Mouse (Mus musculus) stomach, embryonic 14.5 days (tissue): ENCODE data around the gene Cul5. TPM values are rescaled to one million over a fixed set of nuclear protein-coding genes. Genes with fewer than 3 reads are reported as not detected.
A peak's percentile ranks its signal among the peaks of the same experiment; 100 is the strongest.

Experiments used
- ATAC-seq: fragments of 200-750 bp; cut with Nextera tagmentation; 2 replicates; pipeline ENCODE4 v1.8.0; 2017; ENCODE audit warnings: low read depth, moderate TSS enrichment; ENCODE audit not compliant: insufficient number of reproducible peaks, insufficient read depth, low FRiP score
- H3K27ac ChIP-seq: fragments of 300-500 bp; sonication (generic); 2 replicates; pipeline ENCODE4 v1.5.1; 2014; ENCODE audit warnings: mild to moderate bottlenecking, low read length, moderate library complexity, mixed read lengths
- H3K27me3 ChIP-seq: fragments of 300-500 bp; sonication (generic); 2 replicates; pipeline ENCODE4 v1.6.1; 2014; ENCODE audit warnings: low read length, control low read depth, mixed read lengths; ENCODE audit not compliant: control insufficient read depth, insufficient read depth
- H3K36me3 ChIP-seq: fragments of 300-500 bp; sonication (generic); 2 replicates; pipeline ENCODE4 v1.6.1; 2014; ENCODE audit warnings: mild to moderate bottlenecking, control low read depth, low read length, moderate library complexity, mixed read lengths; ENCODE audit not compliant: control insufficient read depth, insufficient read depth
- H3K4me1 ChIP-seq: fragments of 300-500 bp; sonication (generic); 2 replicates; pipeline ENCODE4 v1.6.1; 2014; ENCODE audit warnings: low read length, control low read depth, mixed read lengths; ENCODE audit not compliant: control insufficient read depth, insufficient read depth
- H3K4me2 ChIP-seq: fragments of 300-500 bp; sonication (generic); replicated peaks from 2 replicates; pipeline ENCODE4 v1.6.1; 2014; ENCODE audit warnings: low read depth, low read length, control low read depth
- H3K4me3 ChIP-seq: fragments of 300-500 bp; sonication (generic); 2 replicates; pipeline ENCODE4 v1.5.1; 2014; ENCODE audit warnings: low read depth, low read length, control low read depth
- H3K9ac ChIP-seq: fragments of 300-500 bp; sonication (generic); replicated peaks from 2 replicates; pipeline ENCODE4 v1.6.1; 2014; ENCODE audit warnings: low read depth, mild to moderate bottlenecking, control low read depth, low read length, moderate library complexity, mixed read lengths
- H3K9me3 ChIP-seq: fragments of 300-500 bp; sonication (generic); 2 replicates; pipeline ENCODE4 v1.6.1; 2016; ENCODE audit warnings: low read depth, low read length, control low read depth; ENCODE audit not compliant: control insufficient read depth
- WGBS: fragments of 180-500 bp; shearing (Covaris S2); extraction: QIAGEN DNeasy Blood & Tissue Kit; methylation state at CpG from one replicate; pipeline ENCODE4 v1.1.7; 2014; 5-methylcytosine and 5-hydroxymethylcytosine counted together
- polyA plus RNA-seq: library from polyadenylated mRNA; unstranded; fragments of >200 nt; fragmentation: Nextera tagmentation; extraction: Ambion mirVana; gene quantifications from 2 replicates; pipeline ENCODE4 v1.2.1, GENCODE M21; 2014

Gene Cul5
- polyA plus RNA-seq, result 48.6 and 50.7 TPM in 2 replicates

DNA sequence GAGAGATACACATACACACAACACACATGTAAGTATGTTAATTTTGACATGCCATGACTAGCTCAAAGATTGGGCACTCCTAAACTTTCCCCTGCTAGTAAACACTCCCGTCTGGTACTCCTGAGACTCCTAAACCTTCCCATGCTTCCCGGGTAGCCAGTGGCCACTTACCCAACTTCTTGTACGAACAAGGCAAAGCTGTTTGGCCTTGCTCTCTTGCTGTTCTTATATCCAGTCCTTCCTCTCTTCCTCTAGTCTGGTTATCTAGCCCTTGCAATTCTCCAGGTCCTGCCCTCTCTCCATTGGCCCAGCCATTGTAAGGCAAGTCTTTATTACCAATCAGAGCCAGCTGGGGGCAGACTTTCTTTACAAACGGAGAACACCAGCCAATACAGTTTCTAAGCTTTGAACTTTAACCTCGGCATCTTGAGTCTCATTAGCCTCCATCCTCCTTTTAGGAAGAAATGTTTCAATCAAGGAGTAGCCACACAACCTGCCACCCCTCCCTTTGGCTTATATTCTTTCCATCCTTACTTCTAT is at the start of gene Cul5:
Gene Cul5 (minus strand): TSS at position 335 of the 540 bp plus-strand sequence.
- Histone ChIP-seq H3K9ac (no peak within 1 kb of the TSS), H3K4me3 (no peak within 1 kb of the TSS), H3K9me3 (no peaks in the 10 kb centered on the region), H3K27me3 (no peaks in the 10 kb centered on the region), H3K27ac (no peak within 1 kb of the TSS), H3K4me1 (peaks cover 11% of the 10 kb centered on the region; the same call in 1 of the 2 replicates), H3K36me3 (no peaks in the 10 kb centered on the region), H3K4me2 (no peak within 1 kb of the TSS)
- WGBS, result 54% methylated on average over 5 of the region's 5 CpGs
- no peak for ATAC-seq

DNA sequence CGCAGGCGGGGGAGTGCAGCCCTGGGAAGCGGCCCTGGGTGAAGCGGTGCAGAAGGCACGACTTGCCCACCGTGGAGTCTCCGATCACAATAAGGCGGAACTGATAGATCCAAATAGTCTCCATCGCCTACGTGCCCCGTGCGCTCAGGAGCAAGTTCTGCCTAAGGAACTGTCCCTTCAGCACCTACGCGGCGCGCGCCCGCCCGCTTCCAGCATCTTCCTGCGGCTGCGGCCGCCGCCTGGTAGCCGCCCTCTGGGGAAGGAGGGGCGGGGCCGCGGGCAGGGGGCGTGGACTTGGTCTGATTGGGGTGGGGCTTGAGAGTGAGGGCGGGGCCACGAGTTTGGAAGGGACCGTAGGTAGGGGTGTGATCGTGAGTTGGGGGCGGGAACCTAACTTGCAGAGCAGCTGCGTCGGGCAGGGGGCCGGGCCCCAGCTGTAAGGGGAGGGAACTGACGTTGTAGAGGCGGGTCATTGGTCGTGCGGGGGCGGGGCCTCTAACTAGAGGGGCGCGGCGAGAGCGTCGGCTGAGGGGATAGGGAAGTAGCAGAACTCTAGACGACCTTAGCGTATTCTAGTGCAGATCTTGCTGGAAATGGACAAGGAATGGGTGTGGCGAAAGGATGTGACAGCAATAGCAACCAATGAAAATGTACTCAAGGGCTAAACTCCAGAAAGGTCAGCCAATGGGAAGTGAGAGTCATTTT is 36.3 kb upstream of the Cul5 start, which contains the start of gene Rab39:
Gene Rab39 (minus strand): TSS at position 241 of the 705 bp plus-strand sequence.
- peak; percentile 96 for ATAC-seq
- peak within 1 kb of the TSS; percentile 41 for H3K4me3 ChIP-seq
- under 1% methylated on average over 49 of the region's 49 CpGs for WGBS
- 0 out of 2 replicates have a peak, but pooled peaks cover 5% of the 10 kb centered on the region for H3K4me1 ChIP-seq
- H3K27me3 ChIP-seq, result no peaks in the 10 kb centered on the region
- H3K36me3 ChIP-seq, result no peaks in the 10 kb centered on the region
- no peak within 1 kb of the TSS for H3K27ac ChIP-seq
- H3K9me3 ChIP-seq, result no peaks in the 10 kb centered on the region
- H3K4me2 ChIP-seq, result peak within 1 kb of the TSS; percentile 82
- H3K9ac ChIP-seq, result no peak within 1 kb of the TSS

DNA sequence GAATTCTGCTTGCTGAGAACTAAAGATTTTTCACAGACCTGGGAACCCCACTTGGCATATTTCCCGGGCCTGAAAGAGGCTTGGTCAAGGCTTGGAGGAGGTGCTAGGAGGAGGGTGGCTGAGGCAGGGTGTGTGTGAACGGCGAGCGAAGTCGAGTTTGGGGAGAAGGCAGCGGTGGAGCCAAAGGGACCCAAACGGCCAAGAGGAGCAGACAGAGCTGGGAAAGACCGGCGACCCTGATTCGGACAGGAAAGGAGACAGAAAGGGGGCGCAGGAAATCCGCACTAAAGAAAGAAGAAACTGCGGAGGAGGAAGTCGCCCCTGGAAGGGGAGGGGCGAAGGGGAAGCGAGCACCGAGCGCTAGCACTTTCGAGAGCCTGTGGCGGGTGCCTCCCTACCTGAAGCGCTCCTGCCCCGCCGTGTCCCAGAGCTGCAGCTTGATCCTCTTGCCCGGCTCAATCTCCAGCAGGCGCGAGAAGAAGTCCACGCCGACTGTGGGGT is 35.7 kb upstream of the Cul5 start:
- Histone ChIP-seq H3K4me1 (0 out of 2 replicates have a peak, but pooled peaks cover 5% of the 10 kb centered on the region), H3K9me3 (no peaks in the 10 kb centered on the region), H3K4me3 (peak overlapping the region; percentile 41), H3K27me3 (no peaks in the 10 kb centered on the region), H3K4me2 (peak overlapping the region; percentile 82), H3K27ac (no peak overlapping the region), H3K9ac (no peak overlapping the region), H3K36me3 (no peaks in the 10 kb centered on the region)
- under 1% methylated on average over 28 of the region's 28 CpGs for WGBS
- no peak for ATAC-seq

DNA sequence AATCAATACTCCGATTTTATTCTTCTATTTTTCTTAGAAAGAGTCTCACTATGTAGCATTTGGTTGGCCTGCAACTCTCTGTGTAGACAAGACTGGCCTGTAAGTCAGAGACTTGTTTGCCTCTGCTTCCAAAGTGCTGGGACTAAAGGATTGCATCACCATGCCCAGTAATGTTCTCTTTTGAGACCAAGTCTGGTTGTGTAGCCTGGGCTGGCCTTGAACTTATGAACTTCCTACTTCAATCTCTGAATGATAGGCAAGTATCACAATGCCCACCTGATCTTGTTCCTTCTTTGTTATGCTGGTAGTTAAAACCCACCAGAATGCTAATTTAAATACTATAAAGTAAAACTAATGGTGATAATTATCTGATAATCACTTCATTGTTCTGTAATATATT is 33.2 kb upstream of the Cul5 start:
- Histone ChIP-seq H3K4me3 (no peak overlapping the region), H3K27me3 (no peaks in the 10 kb centered on the region), H3K4me2 (no peak overlapping the region), H3K9ac (no peak overlapping the region), H3K36me3 (no peaks in the 10 kb centered on the region), H3K27ac (no peak overlapping the region), H3K9me3 (no peaks in the 10 kb centered on the region), H3K4me1 (0 out of 2 replicates have a peak, but pooled peaks cover 5% of the 10 kb centered on the region)
- 84% methylated on average over 1 of the region's 1 CpGs for WGBS
- no peak for ATAC-seq

DNA sequence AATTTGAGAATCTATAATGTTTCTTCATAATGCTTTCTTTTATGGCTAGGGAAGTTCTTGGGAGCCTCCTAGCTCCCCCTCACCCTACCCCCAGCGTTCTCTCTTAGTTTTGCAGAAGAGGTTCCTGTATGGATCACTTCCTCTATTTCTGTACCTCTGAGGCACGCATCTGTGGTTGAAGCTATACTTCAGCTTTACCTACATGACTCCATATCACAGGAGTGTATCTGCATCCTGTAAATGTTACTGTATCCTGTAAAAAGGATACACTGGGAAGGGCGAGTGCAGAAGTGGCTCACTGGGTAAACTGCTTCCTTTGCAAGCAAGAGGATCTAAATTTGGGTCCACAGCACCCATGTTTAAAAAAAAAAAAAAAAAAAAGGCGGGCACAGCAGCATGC is 30.7 kb upstream of the Cul5 start:
- H3K9ac ChIP-seq, result no peak overlapping the region

DNA sequence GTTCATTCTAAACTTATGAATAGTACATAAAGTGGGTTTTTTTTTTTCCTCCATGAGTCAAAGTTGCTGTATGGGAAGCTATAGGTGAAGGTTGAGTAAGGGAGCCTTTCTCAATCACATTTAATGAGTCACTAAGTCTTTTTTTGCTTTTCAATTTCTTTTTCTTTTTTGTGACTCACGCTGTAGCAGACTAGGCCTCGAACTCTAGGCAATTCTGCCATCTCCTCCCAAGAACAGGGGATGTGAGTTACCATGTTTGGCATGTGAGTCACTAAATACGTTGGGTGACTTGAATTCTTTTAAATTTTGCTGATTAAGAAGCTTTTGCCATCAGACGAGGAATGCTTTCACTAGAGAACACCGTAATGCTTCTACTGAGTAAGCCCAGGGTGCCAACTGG is 26.0 kb upstream of the Cul5 start:
- no peak overlapping the region for H3K9ac ChIP-seq
- no peak for ATAC-seq
- no peaks in the 10 kb centered on the region for H3K4me1 ChIP-seq
- H3K4me3 ChIP-seq, result no peak overlapping the region
- no peaks in the 10 kb centered on the region for H3K9me3 ChIP-seq
- H3K36me3 ChIP-seq, result no peaks in the 10 kb centered on the region
- WGBS, result 88% methylated on average over 5 of the region's 5 CpGs
- no peak overlapping the region for H3K27ac ChIP-seq
- no peaks in the 10 kb centered on the region for H3K27me3 ChIP-seq
- H3K4me2 ChIP-seq, result no peak overlapping the region

More for the DNA sequence above, 30.7 kb upstream of the Cul5 start:
- H3K27ac ChIP-seq, result no peak overlapping the region
- no peak overlapping the region for H3K4me2 ChIP-seq
- WGBS, result 68% methylated on average over 4 of the region's 4 CpGs
- no peaks in the 10 kb centered on the region for H3K36me3 ChIP-seq
- H3K27me3 ChIP-seq, result no peaks in the 10 kb centered on the region
- no peak overlapping the region for H3K4me3 ChIP-seq
- no peak for ATAC-seq
- 0 out of 2 replicates have a peak, but pooled peaks cover 5% of the 10 kb centered on the region for H3K4me1 ChIP-seq
- no peaks in the 10 kb centered on the region for H3K9me3 ChIP-seq

DNA sequence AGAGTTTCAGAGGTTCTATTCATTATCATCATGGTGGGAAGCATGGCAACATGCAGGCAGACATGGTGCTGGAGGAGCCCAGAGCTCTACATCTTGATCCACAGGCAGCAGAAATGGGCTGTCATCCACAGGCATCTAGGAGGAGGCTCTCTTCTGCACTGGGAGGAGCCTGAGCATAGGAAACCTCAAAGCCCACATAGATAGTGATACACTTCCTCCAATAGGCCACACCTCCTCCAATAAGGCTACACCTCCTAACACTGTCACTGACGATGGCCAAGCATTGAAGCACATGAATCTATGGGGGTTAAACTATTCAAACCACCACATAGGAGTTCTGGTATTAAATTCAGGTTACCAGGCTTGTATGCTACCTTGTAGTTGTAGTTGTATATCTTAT is 23.9 kb upstream of the Cul5 start:
- WGBS, result 67% methylated on average over 1 of the region's 1 CpGs
- Histone ChIP-seq H3K4me1 (no peaks in the 10 kb centered on the region), H3K9me3 (no peaks in the 10 kb centered on the region), H3K9ac (no peak overlapping the region), H3K27ac (no peak overlapping the region), H3K27me3 (no peaks in the 10 kb centered on the region), H3K36me3 (no peaks in the 10 kb centered on the region), H3K4me2 (no peak overlapping the region), H3K4me3 (no peak overlapping the region)
- ATAC-seq, result no peak

DNA sequence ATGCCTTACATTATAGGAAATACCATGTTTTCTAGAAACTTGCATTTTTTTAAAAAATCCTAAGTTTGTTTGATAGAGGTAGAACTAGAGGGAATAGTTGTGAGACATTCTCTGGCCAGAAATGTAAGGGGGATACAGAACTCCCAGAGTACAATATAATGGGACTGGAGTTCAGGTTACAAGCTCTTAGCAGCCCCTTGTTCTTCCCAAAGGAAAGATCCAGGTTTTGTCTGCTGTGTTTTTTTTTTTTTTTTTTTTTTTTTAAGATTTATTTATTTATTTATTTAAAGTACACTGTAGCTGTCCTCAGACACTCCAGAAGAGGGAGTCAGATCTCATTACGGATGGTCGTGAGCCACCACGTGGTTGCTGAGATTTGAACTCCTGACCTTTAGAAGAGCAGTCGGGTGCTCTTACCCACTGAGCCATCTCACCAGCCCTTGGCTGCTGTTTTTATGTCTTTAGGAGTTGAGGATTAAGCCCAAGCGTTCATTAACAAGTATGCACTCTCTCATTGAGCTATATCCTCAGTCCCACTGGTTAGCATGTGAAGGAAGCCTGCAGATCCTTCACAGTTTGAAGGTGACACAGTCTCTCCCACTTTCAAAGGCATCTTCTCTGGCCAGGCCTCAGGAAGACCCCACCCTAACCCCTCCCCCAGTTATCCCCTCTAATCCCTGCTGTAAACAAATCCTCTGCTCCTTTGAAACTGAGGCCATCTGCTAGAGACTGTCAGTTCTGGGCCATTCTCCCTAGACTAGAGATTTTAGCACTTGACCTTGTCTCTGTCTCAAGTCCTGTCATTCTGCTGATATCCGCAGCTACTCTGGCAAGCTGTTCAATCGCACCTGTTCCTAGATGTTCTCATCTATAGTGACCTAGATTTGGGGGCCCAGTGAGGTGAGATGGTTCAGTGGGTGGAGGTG is 22.2 kb upstream of the Cul5 start:
- Histone ChIP-seq H3K4me1 (no peaks in the 10 kb centered on the region), H3K27ac (no peak overlapping the region), H3K4me2 (no peak overlapping the region), H3K36me3 (no peaks in the 10 kb centered on the region), H3K9me3 (no peaks in the 10 kb centered on the region), H3K27me3 (no peaks in the 10 kb centered on the region), H3K9ac (no peak overlapping the region), H3K4me3 (no peak overlapping the region)
- 31% methylated on average over 7 of the region's 7 CpGs for WGBS
- no peak for ATAC-seq
